Mouse (Mus musculus): ENCODE data around the gene Vars. TPM values are rescaled to one million over a fixed set of nuclear protein-coding genes. Genes with fewer than 3 reads are reported as not detected.
A peak's percentile ranks its signal among the peaks of the same experiment; 100 is the strongest.
"Not testable (repeated sequence)": the region's sequence is repeated elsewhere in the genome, so short reads cannot be mapped to it uniquely, and the experiment has no call there.

Vars gene
- polyA plus RNA-seq, 1 experiment from 2014 or later: 123 TPM

GRCm38 (mm10) chr17:34996411-34997141, 4.2 kb upstream of the Vars start:
- in situ Hi-C loops (cut with MboI; ENCODE audit: low pct_unique_long_range_greater_than_20kb): no loop called here

DNA sequence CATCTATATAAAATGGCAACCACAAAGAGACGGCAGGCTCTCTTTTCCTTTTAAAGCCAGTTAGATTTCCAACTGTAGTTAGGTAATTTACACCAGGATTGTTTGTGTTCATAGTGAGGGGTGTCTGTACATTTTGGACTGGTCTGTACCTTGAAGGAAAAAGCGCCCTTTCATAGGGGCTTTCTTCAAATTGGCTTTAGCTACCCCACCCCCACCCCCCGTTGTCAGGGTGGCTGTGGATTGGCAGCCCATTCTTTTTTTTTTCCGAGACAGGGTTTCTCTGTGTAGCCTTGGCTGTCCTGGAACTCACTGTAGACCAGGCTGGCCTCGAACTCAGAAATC, 3.7 kb upstream of the Vars start:
- DNase-seq (ENCODE audit: low read depth, low spot score) (no peak), ATAC-seq (no peak)
- CTCF ChIA-PET: interaction anchor here (1.6 kb wide), 1 partner anchor 13 kb away, joined by 5 read pairs; no protein-coding TSS in a partner anchor
- POLR2A ChIA-PET: interaction anchor here (0.7 kb wide), 1 partner anchor 92 kb away, joined by 3 read pairs; no protein-coding TSS in a partner anchor
- no peak for TF ChIP-seq CTCF (IDR thresholded peaks at IDR 0.05)
- H3K27me3 ChIP-seq: no peaks in the 10 kb centered on the region
- in situ Hi-C loops (cut with MboI; ENCODE audit: low pct_unique_long_range_greater_than_20kb): no loop called here

More at GRCm38 (mm10) chr17:34996411-34997141, 4.2 kb upstream of the Vars start:
- ChIA-PET CTCF (interaction anchor here (1.1 to 2.5 kb wide), 2 partner anchors 12 to 24 kb away, joined by 3 to 8 read pairs; no protein-coding TSS in a partner anchor), POLR2A (interaction anchor here (0.5 to 0.7 kb wide), 2 partner anchors 25 to 91 kb away, joined by 3 read pairs; no protein-coding TSS in a partner anchor)
- no peak for ATAC-seq
- no peak for DNase-seq (ENCODE audit: low read depth, low spot score)
- TF ChIP-seq CTCF (IDR thresholded peaks at IDR 0.05): no peak
- H3K27me3 ChIP-seq: no peaks in the 10 kb centered on the region

- no peaks in the 10 kb centered on the region for H3K27me3 ChIP-seq
- CTCF ChIA-PET: interaction anchor here (0.7 to 1.6 kb wide), 4 partner anchors 11 to 17 kb away, joined by 3 to 5 read pairs (median 3); partner anchors contain the start of gene Lsm2
- TF ChIP-seq CTCF (IDR thresholded peaks at IDR 0.05): no peak
- in situ Hi-C loops (cut with MboI; ENCODE audit: low pct_unique_long_range_greater_than_20kb): no loop called here
- DNase-seq (ENCODE audit: low read depth, low spot score): no peak
- no peak for ATAC-seq
- POLR2A ChIA-PET: interaction anchor here (0.5 to 0.6 kb wide), 2 partner anchors 91 to 130 kb away, joined by 3 read pairs; no protein-coding TSS in a partner anchor
Measured at GRCm38 (mm10) chr17:34998526-34999430, 2.0 kb upstream of the Vars start.

- DNase-seq (ENCODE audit: low read depth, low spot score); in situ Hi-C loops (cut with MboI; ENCODE audit: low pct_unique_long_range_greater_than_20kb); H3K27me3 ChIP-seq; ATAC-seq: not testable (repeated sequence)
- POLR2A ChIA-PET: interaction anchor here (0.6 to 0.7 kb wide), 2 partner anchors 18 to 50 kb away, joined by 3 read pairs; partner anchors contain the start of gene Clic1
- CTCF ChIA-PET: interaction anchor here (1.1 kb wide), 1 partner anchor 48 kb away, joined by 3 read pairs; no protein-coding TSS in a partner anchor
Measured at GRCm38 (mm10) chr17:34999871-35000716, 693 bp upstream of the Vars start.

GRCm38 (mm10) chr17:35001452-35002152, 815 bp downstream of the Vars start:
- ChIA-PET CTCF (no interaction called here), POLR2A (interaction anchor here (0.5 to 1.3 kb wide), 5 partner anchors 11 to 239 kb away, joined by 3 to 6 read pairs (median 3); partner anchors contain the start of gene Gpank1)
- ATAC-seq (peak; percentile 23), DNase-seq (ENCODE audit: low read depth, low spot score) (no peak)
- no peaks in the 10 kb centered on the region for H3K27me3 ChIP-seq
- no peak for TF ChIP-seq CTCF (IDR thresholded peaks at IDR 0.05)
- in situ Hi-C loops (cut with MboI; ENCODE audit: low pct_unique_long_range_greater_than_20kb): no loop called here

GRCm38 (mm10) chr17:35002153-35002865, 1.5 kb downstream of the Vars start:
- TF ChIP-seq CTCF (IDR thresholded peaks at IDR 0.05): no peak
- DNase-seq (ENCODE audit: low read depth, low spot score) (no peak), ATAC-seq (no peak)
- no peaks in the 10 kb centered on the region for H3K27me3 ChIP-seq
- in situ Hi-C loops (cut with MboI; ENCODE audit: low pct_unique_long_range_greater_than_20kb): no loop called here
- ChIA-PET POLR2A (interaction anchor here (0.5 to 1.3 kb wide), 5 partner anchors 10 to 119 kb away, joined by 3 to 6 read pairs (median 3); partner anchors contain the start of gene Gpank1), CTCF (no interaction called here)

GRCm38 (mm10) chr17:35003022-35003838, 2.4 kb downstream of the Vars start:
- no peak for TF ChIP-seq CTCF (IDR thresholded peaks at IDR 0.05)
- ATAC-seq: no peak
- ChIA-PET CTCF (no interaction called here), POLR2A (no interaction called here)
- no peaks in the 10 kb centered on the region for H3K27me3 ChIP-seq
- in situ Hi-C loops (cut with MboI; ENCODE audit: low pct_unique_long_range_greater_than_20kb): no loop called here
- DNase-seq (ENCODE audit: low read depth, low spot score): no peak

- H3K27me3 ChIP-seq: no peaks in the 10 kb centered on the region
- ATAC-seq (no peak), DNase-seq (ENCODE audit: low read depth, low spot score) (no peak)
- ChIA-PET POLR2A (interaction anchor here (1.0 kb wide), 1 partner anchor 53 kb away, joined by 3 read pairs; no protein-coding TSS in a partner anchor), CTCF (no interaction called here)
- TF ChIP-seq CTCF (IDR thresholded peaks at IDR 0.05): no peak
- in situ Hi-C loops (cut with MboI; ENCODE audit: low pct_unique_long_range_greater_than_20kb): no loop called here
Measured at GRCm38 (mm10) chr17:35004075-35004717, 3.4 kb downstream of the Vars start.

Data from Patski (cell line).